Mouse (Mus musculus) hindbrain, postnatal 0 days (tissue): ENCODE measurements at regions not wholly inside any gene's neighbourhood (a gene's known extent, or its start where the extent isn't known, plus 50 kb on each side); places are given as distances from the start of the nearest gene placed in this dataset.

ENCODE experiments used
- ATAC-seq: fragments of 200-750 bp; cut with Nextera tagmentation; 2 replicates; pipeline ENCODE4 v1.8.0; 2017; ENCODE audit warnings: mild to moderate bottlenecking, moderate TSS enrichment, moderate library complexity
- DNase-seq: peaks from one replicate; pipeline ENCODE4 v3.0.0-alpha.2; 2015; ENCODE audit warnings: low spot score
- H3K27ac ChIP-seq: fragments of 300-500 bp; sonication (generic); 2 replicates; pipeline ENCODE4 v1.5.1; 2014; ENCODE audit warnings: mild to moderate bottlenecking
- H3K27me3 ChIP-seq: fragments of 300-500 bp; sonication (generic); 2 replicates; pipeline ENCODE4 v1.6.1; 2014; ENCODE audit warnings: low read length, mixed read lengths; ENCODE audit not compliant: insufficient read depth
- H3K36me3 ChIP-seq: fragments of 300-500 bp; sonication (generic); 2 replicates; pipeline ENCODE4 v1.6.1; 2014; ENCODE audit warnings: low read length, mixed read lengths; ENCODE audit not compliant: insufficient read depth
- H3K4me1 ChIP-seq: fragments of 300-500 bp; sonication (generic); 2 replicates; pipeline ENCODE4 v1.6.1; 2014; ENCODE audit warnings: antibody characterized with exemption, low read length, mixed read lengths; ENCODE audit not compliant: insufficient read depth
- H3K4me2 ChIP-seq: fragments of 300-500 bp; sonication (generic); 2 replicates; pipeline ENCODE4 v1.6.1; 2014; ENCODE audit warnings: low read depth, mild to moderate bottlenecking, low read length, moderate library complexity, mixed read lengths
- H3K4me3 ChIP-seq: fragments of 300-500 bp; sonication (generic); 2 replicates; pipeline ENCODE4 v1.5.1; 2014; ENCODE audit warnings: low read length
- H3K9ac ChIP-seq: fragments of 300-500 bp; sonication (generic); replicated peaks from 2 replicates; pipeline ENCODE4 v1.6.1; 2014; ENCODE audit warnings: mild to moderate bottlenecking, low read length, moderate library complexity, mixed read lengths
- H3K9me3 ChIP-seq: fragments of 300-500 bp; sonication (generic); 2 replicates; pipeline ENCODE4 v1.6.1; 2016; ENCODE audit warnings: low read length, mixed read lengths
- CTCF ChIP-seq: IDR thresholded peaks from 2 replicates; pipeline ENCODE4 v1.5.1; 2016; ENCODE audit warnings: antibody characterized with exemption, control low read depth, low read depth
- WGBS: fragments of 180-500 bp; shearing (Covaris S2); extraction: QIAGEN DNeasy Blood & Tissue Kit; methylation state at CpG from one replicate; pipeline ENCODE4 v1.1.7; 2014; 5-methylcytosine and 5-hydroxymethylcytosine counted together

GRCm38 (mm10) chr6:99967465-99967864 lies 241.3 kb upstream of the Prok2 start:
- Histone ChIP-seq H3K9me3 (0 out of 2 replicates have a peak, but pooled peaks cover 5% of the 10 kb centered on the region), H3K4me1 (peaks cover 34% of the 10 kb centered on the region), H3K4me3 (no peak overlapping the region), H3K4me2 (no peak overlapping the region), H3K27me3 (no peaks in the 10 kb centered on the region), H3K9ac (no peak overlapping the region), H3K36me3 (no peaks in the 10 kb centered on the region), H3K27ac (no peak overlapping the region)
- ATAC-seq (no peak), DNase-seq (peak; percentile 71)
- TF ChIP-seq CTCF, result no peak
- 35% methylated on average over 6 of the region's 6 CpGs for WGBS

GRCm38 (mm10) chr6:99964540-99964939 lies 238.3 kb upstream of the Prok2 start:
- Histone ChIP-seq H3K27me3 (no peaks in the 10 kb centered on the region), H3K4me3 (no peak overlapping the region), H3K27ac (no peak overlapping the region), H3K36me3 (no peaks in the 10 kb centered on the region), H3K9me3 (0 out of 2 replicates have a peak, but pooled peaks cover 5% of the 10 kb centered on the region), H3K4me2 (no peak overlapping the region), H3K4me1 (peaks cover 15% of the 10 kb centered on the region), H3K9ac (no peak overlapping the region)
- 28% methylated on average over 3 of the region's 3 CpGs for WGBS
- ATAC-seq, result no peak
- TF ChIP-seq CTCF, result no peak
- DNase-seq, result no peak

- 69% methylated on average over 4 of the region's 4 CpGs for WGBS
Observed at GRCm38 (mm10) chr6:99964007-99964406, 237.8 kb upstream of the Prok2 start.

DNA sequence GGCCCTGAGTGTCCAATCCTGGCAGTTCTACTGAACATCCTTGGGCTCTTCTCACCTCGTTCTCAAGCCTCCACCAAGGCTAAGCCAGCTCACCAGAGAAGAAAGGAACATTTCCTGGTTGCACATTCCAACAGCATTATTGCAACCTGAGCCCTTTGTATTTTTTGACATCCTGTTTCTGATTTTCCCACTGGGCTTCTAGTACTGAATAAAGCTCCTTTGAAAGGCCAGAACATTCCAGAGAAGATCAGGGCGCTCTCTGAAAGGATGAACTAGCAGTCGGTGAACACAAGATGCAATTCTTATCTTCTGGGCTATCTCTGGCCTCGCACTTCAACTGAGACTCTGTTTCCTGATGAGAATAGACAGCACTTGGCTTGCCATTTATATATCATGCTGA lies 233.2 kb upstream of the Prok2 start:
- TF ChIP-seq CTCF, result no peak
- Histone ChIP-seq H3K36me3 (no peaks in the 10 kb centered on the region), H3K27me3 (no peaks in the 10 kb centered on the region; the same call in 1 of the 2 replicates), H3K9me3 (no peaks in the 10 kb centered on the region), H3K9ac (no peak overlapping the region), H3K27ac (no peak overlapping the region), H3K4me2 (no peak overlapping the region), H3K4me3 (no peak overlapping the region), H3K4me1 (peaks cover 7% of the 10 kb centered on the region; the same call in 1 of the 2 replicates)
- no peak for ATAC-seq
- no peak for DNase-seq
- WGBS, result 55% methylated on average over 4 of the region's 4 CpGs

More at GRCm38 (mm10) chr6:99964007-99964406, 237.8 kb upstream of the Prok2 start:
- ATAC-seq (no peak), DNase-seq (no peak)
- H3K36me3 ChIP-seq, result no peaks in the 10 kb centered on the region
- no peaks in the 10 kb centered on the region for H3K27me3 ChIP-seq
- H3K9me3 ChIP-seq, result 0 out of 2 replicates have a peak, but pooled peaks cover 5% of the 10 kb centered on the region
- no peak overlapping the region for H3K4me3 ChIP-seq
- no peak overlapping the region for H3K9ac ChIP-seq
- TF ChIP-seq CTCF, result no peak
- H3K27ac ChIP-seq, result no peak overlapping the region
- H3K4me2 ChIP-seq, result no peak overlapping the region
- H3K4me1 ChIP-seq, result peaks cover 13% of the 10 kb centered on the region

DNA sequence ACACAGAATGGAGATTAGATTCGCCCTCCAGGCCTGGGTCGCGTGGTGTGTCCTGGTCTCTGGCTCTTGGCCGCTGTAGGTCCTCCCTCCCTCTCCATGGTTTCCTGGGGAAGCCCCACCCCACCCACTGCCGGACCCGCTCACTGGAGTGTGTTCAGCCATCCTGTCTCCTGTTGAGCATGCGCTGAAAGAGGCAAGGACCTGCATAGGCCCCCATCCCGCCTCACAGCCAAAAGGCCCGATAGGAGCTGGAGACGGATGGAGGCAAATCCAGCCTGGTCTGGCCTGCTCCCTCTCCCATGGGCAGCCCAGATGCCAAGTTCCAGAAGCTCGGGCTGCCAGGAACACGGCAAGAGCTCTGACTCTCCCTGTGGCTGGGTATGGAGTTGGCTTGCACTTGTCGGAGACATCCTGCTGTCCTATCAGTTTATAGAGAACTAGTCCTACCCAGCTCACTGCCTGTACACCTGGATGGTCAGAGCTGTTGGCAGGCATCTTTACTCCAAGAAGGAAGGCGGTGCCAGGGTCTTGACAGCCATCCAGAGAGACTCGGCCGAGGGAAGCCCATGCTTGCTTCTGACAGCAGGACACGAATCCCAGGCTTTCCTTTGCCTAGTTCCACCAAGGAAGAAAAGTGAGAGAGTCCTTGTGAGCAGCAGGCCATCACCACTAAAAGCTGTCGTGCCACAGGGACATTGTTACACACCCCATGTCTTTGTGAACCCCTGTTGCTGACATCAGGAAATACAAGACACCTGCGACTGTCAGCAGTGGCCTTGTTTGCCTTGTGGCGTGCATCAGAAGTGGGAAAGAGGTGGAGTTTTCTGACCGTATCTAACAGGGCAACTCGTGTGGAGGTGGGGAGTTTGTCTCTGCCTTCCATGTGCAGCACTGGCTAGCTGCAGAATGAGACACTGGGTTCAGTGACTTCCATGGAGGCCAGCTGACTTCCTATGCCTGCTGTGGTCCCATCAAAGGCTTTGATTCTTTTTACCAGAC lies 228.9 kb upstream of the Prok2 start:
- peak; percentile 78 for ATAC-seq
- 51% methylated on average over 22 of the region's 22 CpGs for WGBS
- Histone ChIP-seq H3K4me2 (no peak overlapping the region), H3K4me1 (peaks cover 7% of the 10 kb centered on the region; the same call in 1 of the 2 replicates), H3K36me3 (no peaks in the 10 kb centered on the region), H3K9ac (no peak overlapping the region), H3K27ac (peak overlapping the region; percentile 54; the same call in 1 of the 2 replicates), H3K27me3 (no peaks in the 10 kb centered on the region; the same call in 1 of the 2 replicates), H3K9me3 (no peaks in the 10 kb centered on the region), H3K4me3 (no peak overlapping the region)
- DNase-seq, result peak; percentile 70
- TF ChIP-seq CTCF, result no peak

DNA sequence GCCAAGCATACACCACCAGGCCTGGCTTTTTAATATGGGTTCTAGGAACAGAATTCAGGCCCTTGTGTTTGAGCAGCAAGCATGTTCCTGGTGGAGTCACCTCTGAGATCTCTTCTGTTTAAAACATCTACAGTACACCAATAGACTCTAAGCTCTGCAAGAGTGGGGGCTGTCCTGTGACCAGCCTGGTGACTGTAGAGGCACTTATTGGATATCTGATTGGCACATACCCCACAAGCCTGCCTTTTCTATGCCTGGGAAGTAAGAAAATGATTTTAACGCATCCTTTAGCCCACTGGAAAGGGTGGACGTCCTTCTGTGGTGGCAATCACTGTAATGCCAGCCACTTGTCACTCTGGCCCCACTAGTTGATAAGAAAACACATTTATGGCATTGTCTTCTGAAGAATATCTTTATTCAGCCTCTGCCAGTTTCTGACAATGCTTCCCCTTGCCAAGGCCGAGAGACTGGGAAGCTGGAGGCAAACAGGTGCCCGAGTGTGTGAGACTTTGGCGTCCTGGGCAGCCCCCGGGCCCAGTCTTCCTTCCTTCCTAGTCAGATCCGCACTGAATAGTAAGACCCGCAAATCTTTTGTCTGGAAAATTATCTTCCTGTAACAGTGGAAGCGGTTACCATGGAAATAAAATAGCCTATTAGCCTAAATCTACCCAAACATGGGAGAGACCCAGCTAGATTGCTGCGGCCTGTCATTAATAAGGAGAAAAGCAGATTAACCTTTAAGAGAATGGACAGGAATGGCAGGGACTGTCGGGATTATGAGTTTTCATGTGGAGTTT lies 228.0 kb upstream of the Prok2 start:
- no peaks in the 10 kb centered on the region for H3K36me3 ChIP-seq
- H3K4me1 ChIP-seq, result peaks cover 7% of the 10 kb centered on the region; the same call in 1 of the 2 replicates
- no peaks in the 10 kb centered on the region; the same call in 1 of the 2 replicates for H3K27me3 ChIP-seq
- TF ChIP-seq CTCF, result no peak
- DNase-seq (peak; percentile 56), ATAC-seq (peak; percentile 53)
- H3K4me3 ChIP-seq, result no peak overlapping the region
- H3K4me2 ChIP-seq, result no peak overlapping the region
- no peak overlapping the region for H3K9ac ChIP-seq
- no peaks in the 10 kb centered on the region for H3K9me3 ChIP-seq
- 37% methylated on average over 11 of the region's 11 CpGs for WGBS
- H3K27ac ChIP-seq, result peak overlapping the region; percentile 54; the same call in 1 of the 2 replicates
